Mouse (Mus musculus) liver, embryonic 15.5 days (tissue): Measurements from ENCODE around the gene Tnnt2. TPM values are rescaled to one million over a fixed set of nuclear protein-coding genes. Genes with fewer than 3 reads are reported as not detected.

ENCODE experiments used
- ATAC-seq: fragments of 200-750 bp; cut with Nextera tagmentation; 2 replicates; pipeline ENCODE4 v1.8.0; 2017; ENCODE audit warnings: moderate number of reproducible peaks, mild to moderate bottlenecking, moderate library complexity; ENCODE audit not compliant: insufficient read depth
- H3K27ac ChIP-seq: fragments of 300-500 bp; sonication (generic); replicated peaks from 2 replicates; pipeline ENCODE4 v1.5.1; 2015; ENCODE audit warnings: mild to moderate bottlenecking, inconsistent platforms
- H3K27me3 ChIP-seq: fragments of 300-500 bp; sonication (generic); 2 replicates; pipeline ENCODE4 v1.6.1; 2015; ENCODE audit warnings: mild to moderate bottlenecking, inconsistent platforms
- H3K36me3 ChIP-seq: fragments of 300-500 bp; sonication (generic); replicated peaks from 2 replicates; pipeline ENCODE4 v1.6.1; 2015; ENCODE audit warnings: moderate library complexity, mild to moderate bottlenecking, inconsistent platforms
- H3K4me1 ChIP-seq: fragments of 300-500 bp; sonication (generic); replicated peaks from 2 replicates; pipeline ENCODE4 v1.6.1; 2015; ENCODE audit warnings: inconsistent platforms
- H3K4me2 ChIP-seq: fragments of 300-500 bp; sonication (generic); 2 replicates; pipeline ENCODE4 v1.6.1; 2015; ENCODE audit warnings: moderate library complexity, mild to moderate bottlenecking, inconsistent platforms
- H3K4me3 ChIP-seq: fragments of 300-500 bp; sonication (generic); replicated peaks from 2 replicates; pipeline ENCODE4 v1.5.1; 2015; ENCODE audit warnings: mild to moderate bottlenecking, inconsistent platforms
- H3K9ac ChIP-seq: fragments of 300-500 bp; sonication (generic); 2 replicates; pipeline ENCODE4 v1.6.1; 2015; ENCODE audit warnings: moderate library complexity, mild to moderate bottlenecking, inconsistent platforms
- H3K9me3 ChIP-seq: fragments of 300-500 bp; sonication (generic); replicated peaks from 2 replicates; pipeline ENCODE4 v1.6.1; 2016; ENCODE audit warnings: inconsistent platforms
- WGBS: fragments of 180-500 bp; shearing (Covaris S2); methylation state at CpG from one replicate; pipeline ENCODE4 v1.1.7; 2015; ENCODE audit warnings: mixed read lengths; ENCODE audit not compliant: insufficient replicate concordance; 5-methylcytosine and 5-hydroxymethylcytosine counted together
- polyA plus RNA-seq: library from polyadenylated mRNA; unstranded; fragments of >200 nt; fragmentation: Nextera tagmentation; extraction: Ambion mirVana; gene quantifications from 2 replicates; pipeline ENCODE4 v1.2.1, GENCODE M21; 2015

Gene Tnnt2
- polyA plus RNA-seq, 1 experiment from 2014 or later: 11.4 TPM

GRCm38 (mm10) chr1:135820071-135820470, 16.1 kb upstream of the Tnnt2 start:
- 73% methylated on average over 10 of the region's 10 CpGs for WGBS
- peaks cover 95% of the 10 kb centered on the region for H3K27me3 ChIP-seq
- H3K9ac ChIP-seq: no peak overlapping the region
- peaks cover 7% of the 10 kb centered on the region for H3K4me1 ChIP-seq
- no peaks in the 10 kb centered on the region for H3K36me3 ChIP-seq
- H3K9me3 ChIP-seq: no peaks in the 10 kb centered on the region
- H3K27ac ChIP-seq: no peak overlapping the region
- no peak for ATAC-seq
- no peak overlapping the region for H3K4me2 ChIP-seq
- no peak overlapping the region for H3K4me3 ChIP-seq

- no peak overlapping the region for H3K4me3 ChIP-seq
- peaks cover 88% of the 10 kb centered on the region for H3K27me3 ChIP-seq
- no peak overlapping the region for H3K9ac ChIP-seq
- no peak for ATAC-seq
- no peak overlapping the region for H3K4me2 ChIP-seq
- H3K9me3 ChIP-seq: no peaks in the 10 kb centered on the region
- peaks cover 7% of the 10 kb centered on the region for H3K4me1 ChIP-seq
- 57% methylated on average over 16 of the region's 16 CpGs for WGBS
- no peaks in the 10 kb centered on the region for H3K36me3 ChIP-seq
- H3K27ac ChIP-seq: no peak overlapping the region
These were observed 15.3 kb upstream of the Tnnt2 start for GRCm38 (mm10) chr1:135820736-135821364.

DNA sequence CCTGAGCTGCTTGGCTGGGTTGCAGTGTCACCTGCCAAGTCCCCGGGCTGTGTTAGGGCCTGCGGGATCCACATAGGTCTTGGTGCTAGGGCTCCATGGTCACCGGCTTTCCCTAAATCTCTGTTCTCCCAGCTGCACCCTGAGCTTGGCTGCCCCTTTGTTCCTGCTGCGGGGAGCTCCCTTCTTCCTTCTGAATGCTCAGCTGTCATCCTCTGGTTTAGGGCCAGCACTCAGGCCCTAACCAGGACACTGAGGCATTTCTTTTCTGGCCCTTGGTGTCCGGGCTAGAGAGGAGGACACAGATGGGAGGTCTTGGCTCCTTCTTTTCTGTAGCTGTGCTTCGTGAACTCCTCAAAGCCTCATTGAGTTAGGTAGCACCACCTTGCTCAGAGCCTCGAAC, 14.4 kb upstream of the Tnnt2 start:
- ATAC-seq: no peak
- no peak overlapping the region for H3K27ac ChIP-seq
- peaks cover 7% of the 10 kb centered on the region for H3K4me1 ChIP-seq
- peaks cover 79% of the 10 kb centered on the region for H3K27me3 ChIP-seq
- H3K9ac ChIP-seq: no peak overlapping the region
- no peak overlapping the region for H3K4me2 ChIP-seq
- WGBS: 64% methylated on average over 7 of the region's 7 CpGs
- H3K9me3 ChIP-seq: no peaks in the 10 kb centered on the region
- no peak overlapping the region for H3K4me3 ChIP-seq
- no peaks in the 10 kb centered on the region for H3K36me3 ChIP-seq

GRCm38 (mm10) chr1:135828918-135829317, 7.2 kb upstream of the Tnnt2 start:
- H3K4me1 ChIP-seq: no peaks in the 10 kb centered on the region
- no peak overlapping the region for H3K27ac ChIP-seq
- no peak overlapping the region for H3K9ac ChIP-seq
- H3K36me3 ChIP-seq: no peaks in the 10 kb centered on the region
- ATAC-seq: no peak
- no peaks in the 10 kb centered on the region for H3K9me3 ChIP-seq
- peaks cover 27% of the 10 kb centered on the region; the same call in 1 of the 2 replicates for H3K27me3 ChIP-seq
- H3K4me3 ChIP-seq: no peak overlapping the region
- WGBS: 33% methylated on average over 1 of the region's 1 CpGs
- no peak overlapping the region for H3K4me2 ChIP-seq

GRCm38 (mm10) chr1:135834206-135834859, 1.8 kb upstream of the Tnnt2 start:
- ATAC-seq: no peak

GRCm38 (mm10) chr1:135834983-135835382, 1.2 kb upstream of the Tnnt2 start:
- peaks cover 39% of the 10 kb centered on the region for H3K27me3 ChIP-seq
- no peak overlapping the region for H3K27ac ChIP-seq
- H3K4me2 ChIP-seq: no peak overlapping the region
- no peaks in the 10 kb centered on the region for H3K4me1 ChIP-seq
- no peak for ATAC-seq
- H3K9me3 ChIP-seq: no peaks in the 10 kb centered on the region
- 74% methylated on average over 8 of the region's 8 CpGs for WGBS
- no peak overlapping the region for H3K9ac ChIP-seq
- H3K36me3 ChIP-seq: no peaks in the 10 kb centered on the region
- H3K4me3 ChIP-seq: no peak overlapping the region

More at GRCm38 (mm10) chr1:135834206-135834859, 1.8 kb upstream of the Tnnt2 start:
- H3K27me3 ChIP-seq: peaks cover 39% of the 10 kb centered on the region
- no peaks in the 10 kb centered on the region for H3K4me1 ChIP-seq
- no peak overlapping the region for H3K4me2 ChIP-seq
- 48% methylated on average over 6 of the region's 6 CpGs for WGBS
- H3K4me3 ChIP-seq: no peak overlapping the region
- no peak overlapping the region for H3K9ac ChIP-seq
- no peak overlapping the region for H3K27ac ChIP-seq
- no peaks in the 10 kb centered on the region for H3K36me3 ChIP-seq
- no peaks in the 10 kb centered on the region for H3K9me3 ChIP-seq

DNA sequence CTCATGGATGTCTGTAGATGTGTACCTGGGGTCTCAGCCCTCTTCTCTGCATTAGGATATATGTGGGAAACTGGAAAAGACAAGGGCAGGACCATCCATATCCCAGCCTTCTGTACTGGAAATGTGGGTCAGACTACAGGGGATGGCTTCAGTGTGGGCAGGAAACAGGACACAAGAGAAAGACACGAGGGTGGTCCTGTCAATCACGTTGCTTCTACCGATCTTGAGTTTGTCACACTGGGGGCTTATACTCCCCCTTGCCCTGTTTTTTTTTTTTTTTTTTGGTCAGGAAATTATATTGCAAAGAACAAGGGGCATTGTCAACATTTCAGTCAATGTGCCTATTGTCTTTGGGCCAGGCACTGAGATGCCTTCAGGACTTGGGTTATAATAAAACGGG, 2.5 kb downstream of the Tnnt2 start:
- H3K27ac ChIP-seq: no peak overlapping the region
- H3K27me3 ChIP-seq: peaks cover 28% of the 10 kb centered on the region
- no peaks in the 10 kb centered on the region for H3K36me3 ChIP-seq
- H3K4me1 ChIP-seq: no peaks in the 10 kb centered on the region
- 36% methylated on average over 4 of the region's 4 CpGs for WGBS
- no peak for ATAC-seq
- no peaks in the 10 kb centered on the region for H3K9me3 ChIP-seq
- H3K4me2 ChIP-seq: no peak overlapping the region
- no peak overlapping the region for H3K4me3 ChIP-seq
- no peak overlapping the region for H3K9ac ChIP-seq

GRCm38 (mm10) chr1:135839065-135839464, 2.9 kb downstream of the Tnnt2 start:
- Histone ChIP-seq H3K36me3 (no peaks in the 10 kb centered on the region), H3K9ac (no peak overlapping the region), H3K27me3 (peaks cover 26% of the 10 kb centered on the region), H3K4me3 (no peak overlapping the region), H3K4me2 (no peak overlapping the region), H3K4me1 (no peaks in the 10 kb centered on the region), H3K9me3 (no peaks in the 10 kb centered on the region), H3K27ac (no peak overlapping the region)
- 65% methylated on average over 6 of the region's 6 CpGs for WGBS
- no peak for ATAC-seq

DNA sequence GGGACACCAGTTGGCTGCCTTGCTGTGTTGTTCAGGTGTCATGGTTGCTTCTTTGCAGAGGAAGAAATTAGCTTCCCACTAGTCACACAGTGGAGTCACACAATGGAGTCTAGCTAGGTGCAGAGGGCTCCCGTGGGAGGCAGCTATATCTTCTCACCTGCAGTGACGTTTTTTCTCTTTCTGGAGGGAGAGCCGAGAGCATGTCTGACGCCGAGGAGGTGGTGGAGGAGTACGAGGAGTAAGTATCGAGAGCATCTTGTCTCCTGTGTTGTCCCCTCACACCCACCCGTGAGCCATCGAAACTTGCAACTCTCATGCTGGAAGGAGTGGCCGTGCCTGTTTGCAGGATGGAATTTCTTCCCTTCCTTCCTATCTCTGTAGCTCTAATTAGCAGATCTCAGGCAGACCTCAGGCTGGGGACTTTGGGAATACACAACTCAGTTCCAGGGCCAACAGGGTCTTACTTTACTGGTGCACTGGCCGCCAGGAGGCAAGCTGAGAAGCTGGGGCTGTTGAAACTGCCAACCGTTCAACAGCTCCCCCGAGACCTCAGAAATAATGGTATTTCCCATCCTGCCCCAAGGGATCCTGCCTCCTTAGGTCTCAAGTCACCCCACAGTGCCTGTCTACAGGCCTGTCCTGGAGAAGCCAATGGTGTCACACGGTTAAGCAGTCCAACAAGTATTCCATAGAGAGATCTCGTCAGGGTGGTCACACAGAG, 4.7 kb downstream of the Tnnt2 start:
- Histone ChIP-seq H3K27me3 (peaks cover 25% of the 10 kb centered on the region), H3K36me3 (no peaks in the 10 kb centered on the region), H3K9me3 (no peaks in the 10 kb centered on the region), H3K4me3 (no peak overlapping the region), H3K4me1 (no peaks in the 10 kb centered on the region), H3K4me2 (no peak overlapping the region), H3K9ac (no peak overlapping the region), H3K27ac (no peak overlapping the region)
- no peak for ATAC-seq
- WGBS: 57% methylated on average over 15 of the region's 15 CpGs

- Histone ChIP-seq H3K27ac (no peak overlapping the region), H3K9ac (no peak overlapping the region), H3K27me3 (peaks cover 13% of the 10 kb centered on the region; the same call in 1 of the 2 replicates), H3K9me3 (no peaks in the 10 kb centered on the region), H3K36me3 (no peaks in the 10 kb centered on the region), H3K4me3 (no peak overlapping the region), H3K4me2 (no peak overlapping the region), H3K4me1 (0 out of 2 replicates have a peak, but pooled peaks cover 4% of the 10 kb centered on the region)
- WGBS: 72% methylated on average over 10 of the region's 10 CpGs
- no peak for ATAC-seq
These were observed 7.5 kb downstream of the Tnnt2 start for GRCm38 (mm10) chr1:135843519-135844262.

GRCm38 (mm10) chr1:135844481-135844880, 8.3 kb downstream of the Tnnt2 start:
- Histone ChIP-seq H3K9ac (no peak overlapping the region), H3K4me3 (no peak overlapping the region), H3K9me3 (no peaks in the 10 kb centered on the region), H3K36me3 (no peaks in the 10 kb centered on the region), H3K4me1 (0 out of 2 replicates have a peak, but pooled peaks cover 4% of the 10 kb centered on the region), H3K27ac (no peak overlapping the region), H3K27me3 (peaks cover 20% of the 10 kb centered on the region; the same call in 1 of the 2 replicates), H3K4me2 (no peak overlapping the region)
- no peak for ATAC-seq
- 22% methylated on average over 6 of the region's 6 CpGs for WGBS
